Mouse (Mus musculus): ENCODE data around the gene Swsap1.

- TF ChIP-seq CTCF (conservative IDR thresholded peaks at IDR 0.05; ENCODE audit: insufficient read depth, insufficient read length, low read depth, low read length) (no peak), POLR2A (IDR thresholded peaks at IDR 0.05; ENCODE audit: low read depth, low read length) (no peak)
Observed at GRCm38 (mm10) chr9:21916851-21917492, 38.6 kb upstream of the Swsap1 start.
